Mouse (Mus musculus) embryonic facial prominence, embryonic 12.5 days (tissue): Measurements from ENCODE around the gene Gm5737. TPM values are rescaled to one million over a fixed set of nuclear protein-coding genes. Genes with fewer than 3 reads are reported as not detected.

Experiments
- ATAC-seq: fragments of 200-750 bp; cut with Nextera tagmentation; 2 replicates; pipeline ENCODE4 v1.8.0; 2017; ENCODE audit not compliant: insufficient number of reproducible peaks, insufficient read depth, low FRiP score, low TSS enrichment
- H3K27ac ChIP-seq: fragments of 300-500 bp; sonication (generic); 2 replicates; pipeline ENCODE4 v1.5.1; 2016; ENCODE audit warnings: mild to moderate bottlenecking
- H3K27me3 ChIP-seq: fragments of 300-500 bp; sonication (generic); 2 replicates; pipeline ENCODE4 v1.6.1; 2016; ENCODE audit warnings: mild to moderate bottlenecking, moderate library complexity
- H3K36me3 ChIP-seq: fragments of 300-500 bp; sonication (generic); 2 replicates; pipeline ENCODE4 v1.6.1; 2016; ENCODE audit warnings: mild to moderate bottlenecking
- H3K4me1 ChIP-seq: fragments of 300-500 bp; sonication (generic); 2 replicates; pipeline ENCODE4 v1.6.1; 2016
- H3K4me2 ChIP-seq: fragments of 300-500 bp; sonication (generic); replicated peaks from 2 replicates; pipeline ENCODE4 v1.6.1; 2016; ENCODE audit warnings: mild to moderate bottlenecking, moderate library complexity
- H3K4me3 ChIP-seq: fragments of 300-500 bp; sonication (generic); 2 replicates; pipeline ENCODE4 v1.5.1; 2016; ENCODE audit warnings: mild to moderate bottlenecking
- H3K9ac ChIP-seq: fragments of 300-500 bp; sonication (generic); 2 replicates; pipeline ENCODE4 v1.6.1; 2016; ENCODE audit warnings: mild to moderate bottlenecking, moderate library complexity
- H3K9me3 ChIP-seq: fragments of 300-500 bp; sonication (generic); 2 replicates; pipeline ENCODE4 v1.6.1; 2016; ENCODE audit warnings: mild to moderate bottlenecking, moderate library complexity
- WGBS: fragments of 180-500 bp; shearing (Covaris S2); methylation state at CpG from one replicate; pipeline ENCODE4 v1.1.7; 2016; 5-methylcytosine and 5-hydroxymethylcytosine counted together
- polyA plus RNA-seq: library from polyadenylated mRNA; unstranded; fragments of >200 nt; fragmentation: Nextera tagmentation; extraction: Ambion mirVana; gene quantifications from 2 replicates; pipeline ENCODE4 v1.2.1, GENCODE M21; 2016

The Gm5737 gene
- polyA plus RNA-seq, 1 experiment from 2014 or later = not detected

- under 1% methylated on average over 40 of the region's 40 CpGs for WGBS
- Histone ChIP-seq H3K27ac (peak overlapping the region; percentile 94), H3K4me3 (peak overlapping the region; percentile 80), H3K4me2 (peak overlapping the region; percentile 76), H3K9me3 (no peaks in the 10 kb centered on the region), H3K9ac (peak overlapping the region; percentile 85), H3K4me1 (peaks cover 13% of the 10 kb centered on the region), H3K36me3 (0 out of 2 replicates have a peak, but pooled peaks cover 3% of the 10 kb centered on the region), H3K27me3 (no peaks in the 10 kb centered on the region)
- peak; percentile 62 for ATAC-seq
Observed at GRCm38 (mm10) chr7:120843037-120843621, 31.0 kb downstream of the Gm5737 start.

GRCm38 (mm10) chr7:120843852-120844435 is 31.8 kb downstream of the Gm5737 start:
- Histone ChIP-seq H3K36me3 (0 out of 2 replicates have a peak, but pooled peaks cover 3% of the 10 kb centered on the region), H3K9ac (peak overlapping the region; percentile 85), H3K4me2 (peak overlapping the region; percentile 76), H3K27ac (peak overlapping the region; percentile 94; the same call in 1 of the 2 replicates), H3K4me3 (peak overlapping the region; percentile 80), H3K4me1 (peaks cover 13% of the 10 kb centered on the region), H3K27me3 (no peaks in the 10 kb centered on the region), H3K9me3 (no peaks in the 10 kb centered on the region)
- no peak for ATAC-seq
- under 1% methylated on average over 16 of the region's 16 CpGs for WGBS

GRCm38 (mm10) chr7:120844689-120845088 is 32.5 kb downstream of the Gm5737 start:
- peak overlapping the region; percentile 85 for H3K9ac ChIP-seq
- ATAC-seq = no peak
- H3K27me3 ChIP-seq = no peaks in the 10 kb centered on the region
- no peak overlapping the region for H3K27ac ChIP-seq
- peaks cover 15% of the 10 kb centered on the region for H3K4me1 ChIP-seq
- WGBS = 13% methylated on average over 9 of the region's 9 CpGs
- H3K4me2 ChIP-seq = peak overlapping the region; percentile 76
- H3K9me3 ChIP-seq = no peaks in the 10 kb centered on the region
- 0 out of 2 replicates have a peak, but pooled peaks cover 3% of the 10 kb centered on the region for H3K36me3 ChIP-seq
- peak overlapping the region; percentile 80 for H3K4me3 ChIP-seq

- no peak for ATAC-seq
- Histone ChIP-seq H3K9me3 (no peaks in the 10 kb centered on the region), H3K27ac (no peak overlapping the region), H3K4me1 (peaks cover 14% of the 10 kb centered on the region), H3K9ac (no peak overlapping the region), H3K36me3 (0 out of 2 replicates have a peak, but pooled peaks cover 3% of the 10 kb centered on the region), H3K27me3 (no peaks in the 10 kb centered on the region), H3K4me2 (no peak overlapping the region), H3K4me3 (no peak overlapping the region)
- WGBS = 89% methylated on average over 3 of the region's 3 CpGs
Observed at GRCm38 (mm10) chr7:120848831-120849512, 36.8 kb downstream of the Gm5737 start.

- no peak for ATAC-seq
Observed at GRCm38 (mm10) chr7:120850165-120850564, 38.0 kb downstream of the Gm5737 start.

GRCm38 (mm10) chr7:120859854-120860253 is 47.7 kb downstream of the Gm5737 start:
- no peaks in the 10 kb centered on the region for H3K27me3 ChIP-seq
- H3K36me3 ChIP-seq = peaks cover 15% of the 10 kb centered on the region; the same call in 1 of the 2 replicates
- H3K4me1 ChIP-seq = peaks cover 39% of the 10 kb centered on the region
- no peak overlapping the region for H3K27ac ChIP-seq
- no peak overlapping the region for H3K4me2 ChIP-seq
- no peak overlapping the region for H3K9ac ChIP-seq
- H3K4me3 ChIP-seq = no peak overlapping the region
- WGBS = 91% methylated on average over 11 of the region's 11 CpGs
- H3K9me3 ChIP-seq = no peaks in the 10 kb centered on the region
- ATAC-seq = no peak

More at GRCm38 (mm10) chr7:120850165-120850564, 38.0 kb downstream of the Gm5737 start:
- 0 out of 2 replicates have a peak, but pooled peaks cover 3% of the 10 kb centered on the region for H3K36me3 ChIP-seq
- H3K4me1 ChIP-seq = peaks cover 2% of the 10 kb centered on the region; the same call in 1 of the 2 replicates
- H3K27ac ChIP-seq = no peak overlapping the region
- no peaks in the 10 kb centered on the region for H3K27me3 ChIP-seq
- no peaks in the 10 kb centered on the region for H3K9me3 ChIP-seq
- H3K4me3 ChIP-seq = no peak overlapping the region
- WGBS = 93% methylated on average over 3 of the region's 3 CpGs
- H3K9ac ChIP-seq = no peak overlapping the region
- H3K4me2 ChIP-seq = no peak overlapping the region

GRCm38 (mm10) chr7:120860799-120861487 is 48.8 kb downstream of the Gm5737 start:
- Histone ChIP-seq H3K9ac (no peak overlapping the region), H3K4me1 (peaks cover 49% of the 10 kb centered on the region), H3K4me3 (no peak overlapping the region), H3K27me3 (no peaks in the 10 kb centered on the region), H3K4me2 (no peak overlapping the region), H3K36me3 (peaks cover 15% of the 10 kb centered on the region; the same call in 1 of the 2 replicates), H3K27ac (no peak overlapping the region), H3K9me3 (no peaks in the 10 kb centered on the region)
- 44% methylated on average over 10 of the region's 10 CpGs for WGBS
- ATAC-seq = no peak

- H3K27ac ChIP-seq = peak overlapping the region; percentile 61
- peaks cover 54% of the 10 kb centered on the region for H3K4me1 ChIP-seq
- WGBS = 41% methylated on average over 2 of the region's 2 CpGs
- no peak for ATAC-seq
- H3K4me3 ChIP-seq = no peak overlapping the region
- peaks cover 15% of the 10 kb centered on the region; the same call in 1 of the 2 replicates for H3K36me3 ChIP-seq
- H3K9me3 ChIP-seq = no peaks in the 10 kb centered on the region
- no peak overlapping the region for H3K9ac ChIP-seq
- H3K4me2 ChIP-seq = no peak overlapping the region
- no peaks in the 10 kb centered on the region for H3K27me3 ChIP-seq
Observed at GRCm38 (mm10) chr7:120861488-120862047, 49.4 kb downstream of the Gm5737 start.

GRCm38 (mm10) chr7:120862196-120862595 is 50.0 kb downstream of the Gm5737 start:
- 5% methylated on average over 3 of the region's 3 CpGs for WGBS
- Histone ChIP-seq H3K9ac (no peak overlapping the region), H3K4me2 (0 out of 2 replicates have a peak overlapping the region, but pooled peaks have one; percentile 19), H3K9me3 (no peaks in the 10 kb centered on the region), H3K36me3 (peaks cover 15% of the 10 kb centered on the region; the same call in 1 of the 2 replicates), H3K4me1 (peaks cover 60% of the 10 kb centered on the region), H3K27me3 (no peaks in the 10 kb centered on the region), H3K27ac (peak overlapping the region; percentile 61), H3K4me3 (no peak overlapping the region)
- no peak for ATAC-seq

GRCm38 (mm10) chr7:120862626-120863025 is 50.5 kb downstream of the Gm5737 start:
- Histone ChIP-seq H3K27ac (peak overlapping the region; percentile 61), H3K36me3 (peaks cover 15% of the 10 kb centered on the region; the same call in 1 of the 2 replicates), H3K9ac (no peak overlapping the region), H3K4me3 (no peak overlapping the region), H3K4me2 (0 out of 2 replicates have a peak overlapping the region, but pooled peaks have one; percentile 19), H3K9me3 (no peaks in the 10 kb centered on the region), H3K27me3 (no peaks in the 10 kb centered on the region), H3K4me1 (peaks cover 65% of the 10 kb centered on the region)
- 22% methylated on average over 7 of the region's 7 CpGs for WGBS
- no peak for ATAC-seq

GRCm38 (mm10) chr7:120863476-120863875 is 51.3 kb downstream of the Gm5737 start:
- H3K4me1 ChIP-seq = peaks cover 66% of the 10 kb centered on the region
- H3K36me3 ChIP-seq = peaks cover 12% of the 10 kb centered on the region; the same call in 1 of the 2 replicates
- peak overlapping the region; percentile 61 for H3K27ac ChIP-seq
- ATAC-seq = no peak
- H3K4me3 ChIP-seq = no peak overlapping the region
- H3K27me3 ChIP-seq = no peaks in the 10 kb centered on the region
- no peaks in the 10 kb centered on the region for H3K9me3 ChIP-seq
- no peak overlapping the region for H3K9ac ChIP-seq
- H3K4me2 ChIP-seq = peak overlapping the region; percentile 15; the same call in 1 of the 2 replicates
- WGBS = 24% methylated on average over 5 of the region's 5 CpGs
